Mouse (Mus musculus) brown adipose tissue, adult 24 weeks (tissue): Measurements from ENCODE around the gene Samd14. TPM values are rescaled to one million over a fixed set of nuclear protein-coding genes. Genes with fewer than 3 reads are reported as not detected.

Experiments
- H3K27ac ChIP-seq: fragments of 200-500 bp; replicated peaks from 2 replicates; pipeline ENCODE4 v1.5.1; 2012; ENCODE audit warnings: low read depth, mild to moderate bottlenecking, low read length
- H3K4me1 ChIP-seq: fragments of 200-500 bp; 2 replicates; pipeline ENCODE4 v1.6.1; 2012; ENCODE audit warnings: low read length, mixed read lengths; ENCODE audit not compliant: control insufficient read depth, insufficient read depth, insufficient read length
- H3K4me3 ChIP-seq: fragments of 200-500 bp; 2 replicates; pipeline ENCODE4 v1.5.1; 2012; ENCODE audit warnings: low read depth, mild to moderate bottlenecking, low read length, moderate library complexity; ENCODE audit not compliant: insufficient read depth
- polyA plus RNA-seq: library from polyadenylated mRNA; stranded (reverse); fragments of >200 nt; gene quantifications from 2 replicates; pipeline ENCODE4 v1.2.4, GENCODE M21; 2012; ENCODE audit not compliant: missing spikeins, insufficient read depth, insufficient read length

Gene Samd14
- polyA plus RNA-seq, 1 experiment = 0.59 TPM

DNA sequence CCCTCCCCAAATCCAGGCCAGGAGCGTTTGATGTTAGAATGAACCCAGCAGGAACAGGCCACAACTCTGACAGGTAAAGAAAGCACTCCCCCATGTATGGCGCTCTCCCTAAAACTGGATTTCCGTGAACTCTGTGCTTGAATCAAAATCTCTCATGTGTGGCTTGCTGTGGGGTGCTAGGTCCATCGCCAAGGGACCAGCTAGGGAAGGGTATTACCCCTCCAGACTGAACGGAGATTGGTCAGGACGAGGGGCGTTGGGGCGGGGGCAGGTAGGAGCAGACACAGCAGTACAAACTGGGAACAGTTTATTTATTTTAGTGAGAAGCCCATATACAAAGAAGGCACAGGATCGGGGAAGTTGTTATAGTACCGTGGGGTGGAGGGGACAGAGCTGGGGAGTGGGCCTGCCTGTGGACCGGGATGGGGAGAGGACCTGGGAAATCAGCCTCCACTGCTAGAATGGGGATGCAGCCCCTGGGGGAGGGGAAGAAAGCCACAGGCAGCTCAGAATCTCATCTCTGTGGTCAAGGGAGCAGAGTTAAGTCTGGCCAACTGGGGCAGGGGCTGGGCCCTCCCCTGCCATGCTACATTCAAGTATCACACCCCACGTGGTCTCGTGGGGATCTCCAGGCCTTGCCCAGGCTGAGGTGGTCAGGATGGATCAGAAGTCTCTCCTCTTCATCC lies 34.6 kb downstream of the Samd14 start:
- Histone ChIP-seq H3K4me3 (no peak overlapping the region), H3K27ac (no peak overlapping the region), H3K4me1 (peaks cover under 1% of the 10 kb centered on the region; the same call in 1 of the 2 replicates)

DNA sequence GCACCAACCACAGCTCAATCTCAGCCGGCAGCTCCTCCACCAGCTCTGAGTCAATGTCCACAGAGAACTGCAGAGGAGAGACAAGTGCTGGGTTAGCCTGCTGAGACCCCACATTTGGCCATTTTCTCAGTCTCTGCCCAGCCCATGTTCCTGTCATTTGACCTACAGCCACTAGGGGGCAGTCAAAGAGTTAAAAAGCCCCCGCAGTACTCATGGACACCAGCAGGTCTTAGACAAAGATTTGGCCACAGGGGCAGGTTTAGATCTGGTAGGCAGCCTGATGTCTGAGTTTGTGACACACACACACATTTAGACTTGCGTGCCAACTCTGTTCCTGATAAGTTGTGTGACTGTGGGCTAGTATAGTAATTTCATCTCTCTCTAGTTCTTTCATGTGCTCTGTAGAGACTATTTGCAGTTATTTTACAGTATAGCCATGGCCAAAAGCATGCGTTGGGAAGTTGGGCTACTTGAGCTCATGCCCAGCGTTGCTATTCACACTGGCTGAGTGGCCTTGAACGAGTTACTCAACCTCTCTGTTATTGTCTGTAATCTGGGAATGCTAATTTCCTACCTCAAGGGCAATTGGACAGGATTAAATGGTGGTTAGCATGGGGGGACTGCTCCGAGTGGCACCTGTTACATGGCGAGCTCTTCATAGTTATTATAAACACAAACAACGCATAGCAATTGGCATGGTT lies 37.5 kb downstream of the Samd14 start:
- Histone ChIP-seq H3K4me1 (no peaks in the 10 kb centered on the region), H3K4me3 (no peak overlapping the region), H3K27ac (no peak overlapping the region)

DNA sequence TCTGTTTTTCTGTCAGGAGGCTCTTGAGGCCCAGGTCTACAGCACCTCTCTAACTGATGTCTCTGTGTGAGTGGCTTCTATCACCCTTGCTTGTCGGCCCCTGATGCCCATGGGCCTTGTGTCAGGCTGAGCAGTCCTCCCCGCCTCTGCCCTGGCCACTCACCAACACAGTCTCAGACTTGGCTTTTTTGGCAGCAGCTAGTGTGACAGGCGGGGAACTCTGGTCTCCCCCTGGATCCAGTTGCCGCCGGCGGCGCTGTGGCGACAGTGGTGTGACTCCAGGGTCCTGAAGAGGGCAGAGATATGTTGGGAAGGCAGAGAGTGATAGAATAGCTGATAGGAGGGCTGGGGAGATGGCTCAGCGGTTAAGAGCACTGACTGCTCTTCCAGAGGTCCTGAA lies 43.4 kb downstream of the Samd14 start:
- no peak overlapping the region for H3K4me3 ChIP-seq
- H3K27ac ChIP-seq = no peak overlapping the region
- H3K4me1 ChIP-seq = no peaks in the 10 kb centered on the region

DNA sequence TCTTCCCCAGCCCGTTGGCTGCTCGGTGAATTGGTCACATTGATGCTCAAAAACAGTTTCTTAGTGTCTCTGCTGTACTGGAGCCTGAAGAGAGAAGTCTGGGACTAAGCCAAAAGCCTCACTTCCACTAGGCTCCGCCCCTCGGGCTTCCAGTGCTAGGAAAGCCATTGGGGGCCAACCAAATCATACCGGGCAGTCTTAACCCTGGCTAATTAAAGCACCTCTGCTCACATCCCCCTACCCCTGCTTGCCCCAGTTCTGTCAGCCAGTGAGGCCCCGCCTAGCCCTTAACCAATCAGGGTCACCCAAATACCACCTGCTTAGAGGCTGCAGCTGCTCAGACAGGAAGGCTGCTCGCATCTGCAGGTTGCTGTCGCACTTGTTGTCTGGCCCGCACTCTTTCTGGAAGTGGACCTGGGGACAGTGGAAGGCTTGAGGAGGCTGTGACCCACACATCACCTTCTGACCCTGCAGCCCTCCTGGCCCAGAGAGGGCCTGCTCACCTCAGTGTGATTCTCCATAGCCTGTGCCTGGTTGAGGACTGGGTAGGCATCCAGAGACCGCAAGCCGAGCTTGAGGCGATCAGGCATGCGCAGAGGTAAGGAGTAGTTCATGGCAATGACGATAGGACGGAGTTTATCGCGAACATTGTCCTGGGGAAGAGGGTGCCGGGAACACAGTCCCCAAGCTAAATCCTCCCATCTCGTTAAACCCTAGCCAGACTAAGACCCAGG lies 47.3 kb downstream of the Samd14 start:
- H3K27ac ChIP-seq = no peak overlapping the region
- H3K4me3 ChIP-seq = no peak overlapping the region
- H3K4me1 ChIP-seq = no peaks in the 10 kb centered on the region

DNA sequence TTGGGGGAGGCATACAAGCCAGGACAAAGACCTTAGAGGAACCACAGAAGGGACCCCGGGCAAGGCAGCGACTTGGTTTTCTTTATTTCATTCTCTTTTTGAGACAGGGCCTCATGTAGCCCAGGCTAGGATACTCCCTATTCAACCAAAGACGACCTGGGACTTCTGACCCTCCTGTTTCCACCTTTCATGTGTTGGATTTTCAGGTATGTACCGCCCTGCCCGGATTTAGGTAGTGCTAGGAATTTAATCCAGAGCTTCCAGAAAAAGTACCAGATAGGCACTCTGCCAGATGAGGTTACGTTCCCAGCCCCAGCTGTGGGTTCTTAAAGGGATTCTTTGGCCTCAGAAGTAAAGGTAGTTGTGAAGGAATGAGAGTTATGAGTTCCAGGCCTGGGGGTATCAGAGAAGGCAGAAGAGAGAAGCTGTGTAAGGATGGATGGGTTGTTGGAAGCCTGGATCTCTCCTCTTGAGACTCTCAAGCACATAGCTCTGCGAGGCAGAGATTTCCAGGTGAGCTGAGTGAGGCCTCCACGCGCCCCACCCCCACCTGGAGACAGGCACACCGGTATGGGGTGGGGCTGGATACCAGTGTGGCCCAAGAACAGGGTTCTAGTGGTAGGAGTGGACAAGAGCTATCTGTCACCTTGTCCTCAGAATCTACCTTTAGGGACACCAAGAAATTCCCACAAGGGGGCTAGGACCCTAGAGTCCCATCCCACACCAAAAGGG lies 59.7 kb downstream of the Samd14 start:
- Histone ChIP-seq H3K4me3 (no peak overlapping the region), H3K4me1 (no peaks in the 10 kb centered on the region), H3K27ac (no peak overlapping the region)

DNA sequence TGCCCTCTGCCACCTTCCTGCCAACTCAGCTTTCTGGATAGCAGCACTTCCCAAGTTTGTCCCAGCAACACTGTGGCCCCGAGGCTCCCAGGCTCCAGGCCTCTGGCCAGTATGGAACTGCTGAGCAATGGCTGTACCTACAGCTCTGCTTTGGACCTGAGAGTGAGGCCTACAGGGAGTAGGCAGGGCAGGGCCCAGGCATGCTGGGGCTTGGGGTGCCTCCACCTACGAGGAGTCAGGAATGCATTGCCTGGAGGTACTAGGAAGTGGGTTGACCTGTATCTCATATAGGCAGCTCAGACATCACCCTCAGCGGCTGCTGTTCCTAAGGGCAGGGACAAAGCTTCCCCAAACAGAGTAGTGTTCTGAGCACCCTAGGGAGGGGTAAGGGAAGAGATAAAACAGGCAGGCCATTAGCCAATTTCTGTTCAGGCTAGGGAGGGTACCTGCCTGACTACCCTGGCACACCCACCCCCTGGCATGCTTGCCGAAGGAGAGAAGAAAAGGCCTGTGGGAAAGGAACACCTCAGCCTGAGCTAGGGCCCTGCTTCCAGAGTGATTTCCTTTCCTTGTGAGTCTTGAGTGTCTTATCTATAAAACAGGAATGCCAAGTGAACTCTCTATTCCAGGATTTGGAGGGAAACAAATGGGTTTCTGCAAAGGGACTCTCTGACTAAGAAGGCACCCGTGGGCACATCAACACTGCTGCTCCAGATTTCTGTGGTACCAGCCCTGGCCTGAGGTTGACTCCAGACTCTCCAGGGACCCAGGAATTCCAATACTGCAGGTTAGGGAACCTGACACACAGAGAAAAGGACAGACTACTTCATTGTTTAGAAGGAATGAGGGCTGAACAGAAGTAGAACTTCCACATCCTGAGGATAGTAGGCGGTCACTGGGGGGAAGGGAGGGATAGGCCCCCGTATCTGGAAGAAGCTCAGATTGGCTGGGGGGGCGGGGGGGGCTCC lies 60.7 kb downstream of the Samd14 start:
- Histone ChIP-seq H3K4me1 (no peaks in the 10 kb centered on the region), H3K4me3 (no peak overlapping the region), H3K27ac (no peak overlapping the region)

DNA sequence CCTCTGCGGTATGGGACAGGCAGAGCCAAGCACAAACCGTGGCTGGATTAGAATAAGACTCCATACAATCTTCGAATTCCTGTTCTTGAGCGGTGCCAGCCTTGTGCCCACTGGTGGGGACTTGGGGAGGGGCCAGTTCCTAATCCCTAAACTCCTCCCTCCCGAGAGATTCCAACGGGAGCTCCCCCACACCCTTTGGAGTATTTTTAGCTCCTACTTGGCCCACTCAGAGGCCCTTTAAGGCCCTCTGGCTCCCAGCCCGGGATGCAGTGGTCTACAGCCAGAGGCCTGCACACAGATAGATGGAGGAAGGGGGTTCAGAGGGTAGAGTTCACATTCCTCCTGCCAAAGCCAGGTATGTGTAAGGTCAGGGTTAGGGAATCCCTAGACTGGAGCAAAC lies 61.6 kb downstream of the Samd14 start:
- Histone ChIP-seq H3K4me1 (no peaks in the 10 kb centered on the region), H3K4me3 (no peak overlapping the region), H3K27ac (no peak overlapping the region)

DNA sequence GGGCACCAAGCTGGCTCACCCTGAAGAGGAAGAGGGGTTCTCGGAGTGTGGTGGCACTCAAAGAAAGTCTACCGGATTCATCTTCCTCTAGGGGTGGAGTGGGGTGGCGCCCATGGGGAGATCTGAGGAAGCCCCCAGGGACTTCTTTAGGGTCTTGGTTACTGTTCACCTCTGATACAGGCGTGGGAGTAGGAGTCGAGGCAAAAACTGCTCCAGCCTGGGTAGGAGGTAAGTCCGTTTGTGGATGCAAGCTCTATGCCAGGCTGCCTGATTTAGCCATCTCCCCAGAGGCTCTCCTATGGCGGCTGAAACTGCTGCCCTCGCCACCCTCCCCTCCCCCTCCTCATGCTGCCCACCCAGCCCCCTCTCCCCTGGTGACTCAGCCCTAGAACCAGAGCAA lies 62.5 kb downstream of the Samd14 start:
- no peak overlapping the region for H3K27ac ChIP-seq
- H3K4me1 ChIP-seq = no peaks in the 10 kb centered on the region
- H3K4me3 ChIP-seq = no peak overlapping the region

DNA sequence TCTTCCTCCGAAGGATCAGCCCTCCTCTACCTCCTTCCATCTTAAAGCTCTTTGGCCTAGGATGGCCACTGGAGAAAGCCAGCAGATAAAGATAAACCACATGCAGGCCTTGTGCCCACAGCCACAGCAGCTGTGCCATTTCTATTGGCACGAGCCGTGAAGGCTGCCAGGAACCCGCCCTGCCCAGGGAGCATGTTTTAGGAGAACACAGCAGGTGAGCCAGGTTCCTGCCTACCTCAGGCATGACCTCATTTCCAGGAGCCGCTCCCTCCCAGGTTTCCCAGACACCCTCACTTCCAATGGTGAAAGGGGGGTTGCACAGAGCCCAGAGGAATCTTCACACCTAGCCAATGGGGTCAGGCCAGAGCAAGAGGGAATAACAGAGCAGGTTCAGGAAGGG lies 63.1 kb downstream of the Samd14 start:
- Histone ChIP-seq H3K4me3 (no peak overlapping the region), H3K4me1 (no peaks in the 10 kb centered on the region), H3K27ac (no peak overlapping the region)

DNA sequence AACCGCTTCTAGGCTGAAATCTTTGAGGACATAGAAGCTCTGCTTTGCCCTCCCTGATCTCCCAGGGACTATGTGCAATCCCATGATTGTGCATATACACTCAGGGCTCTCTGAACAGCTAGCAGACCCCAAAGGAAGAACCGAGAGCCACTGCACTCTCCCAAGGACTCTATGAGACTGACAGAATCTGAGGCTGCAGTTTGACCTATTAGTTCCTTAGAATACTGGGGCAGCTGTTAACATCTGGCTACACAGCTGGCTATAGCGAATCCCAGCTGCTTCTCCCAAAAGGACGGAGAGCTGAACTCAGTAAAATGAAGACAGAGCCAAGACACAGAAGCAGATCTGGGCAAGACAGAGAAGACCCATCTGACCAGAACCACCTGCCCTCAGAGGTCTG lies 64.2 kb downstream of the Samd14 start:
- 0 out of 2 replicates have a peak, but pooled peaks cover under 1% of the 10 kb centered on the region for H3K4me1 ChIP-seq
- no peak overlapping the region for H3K4me3 ChIP-seq
- no peak overlapping the region for H3K27ac ChIP-seq

DNA sequence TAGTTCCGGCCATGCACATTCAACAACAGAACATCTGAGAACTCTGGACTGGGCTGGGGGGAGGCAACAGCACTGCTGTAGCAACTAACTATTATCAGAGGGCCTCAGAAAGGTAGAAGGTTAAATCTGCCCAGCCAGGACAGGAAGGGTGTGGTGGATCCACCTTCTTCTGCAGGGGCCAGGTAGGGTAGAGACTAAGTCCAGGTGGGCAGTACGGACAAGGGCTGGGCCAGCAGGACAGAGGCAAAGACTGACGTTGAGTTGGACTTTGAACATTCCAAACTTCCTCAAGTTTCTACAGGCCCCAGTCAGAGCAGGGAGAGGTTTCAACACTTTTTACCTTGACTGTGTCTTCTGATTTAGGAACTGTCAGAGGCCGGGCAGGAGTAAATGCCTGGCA lies 65.0 kb downstream of the Samd14 start:
- peaks cover 8% of the 10 kb centered on the region; the same call in 1 of the 2 replicates for H3K4me1 ChIP-seq
- H3K27ac ChIP-seq = no peak overlapping the region
- no peak overlapping the region for H3K4me3 ChIP-seq

DNA sequence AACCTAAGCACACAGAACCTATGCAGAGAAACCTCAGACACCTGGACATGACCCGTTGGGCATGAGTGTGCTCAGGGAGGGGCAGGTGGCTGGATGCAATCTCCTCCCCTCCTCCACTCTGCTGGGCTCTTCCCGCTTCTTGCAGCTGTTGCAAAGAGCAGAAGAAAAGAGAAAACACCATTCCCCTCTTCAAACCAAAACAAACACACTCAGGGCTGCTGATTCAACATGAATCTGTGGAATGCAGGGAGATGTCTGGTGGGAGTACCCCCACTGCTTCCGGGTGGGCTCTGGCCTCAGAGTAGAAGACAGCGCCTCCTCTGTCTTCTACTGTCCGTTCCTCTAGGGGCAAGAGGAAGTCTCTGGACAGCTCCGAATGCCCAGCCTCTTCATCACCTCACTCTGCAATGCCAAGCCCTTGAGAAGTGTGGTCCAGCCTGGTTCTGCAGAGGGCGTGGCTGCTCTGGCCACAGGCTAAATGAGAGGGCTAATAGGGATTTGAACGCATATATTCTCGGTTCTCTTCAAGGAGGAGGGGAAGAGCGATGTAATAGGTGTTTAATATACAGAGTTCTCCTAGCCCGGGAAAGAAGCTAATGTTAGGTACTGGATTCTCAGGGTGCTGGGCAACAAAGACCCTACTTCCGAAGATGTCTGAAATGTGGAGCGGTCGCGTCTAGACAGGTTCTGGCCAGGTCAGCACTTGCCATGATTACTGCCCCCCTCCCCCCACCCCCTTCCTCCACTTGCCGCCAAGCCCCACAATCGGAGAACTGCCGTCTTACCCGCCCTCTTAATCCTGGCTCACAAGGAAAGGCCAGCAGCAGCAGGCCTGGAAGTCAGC lies 65.7 kb downstream of the Samd14 start:
- H3K4me1 ChIP-seq = peaks cover 10% of the 10 kb centered on the region; the same call in 1 of the 2 replicates
- peak overlapping the region; percentile 86 for H3K4me3 ChIP-seq
- H3K27ac ChIP-seq = no peak overlapping the region
